Mouse (Mus musculus) midbrain, embryonic 12.5 days (tissue): ENCODE measurements at regions not wholly inside any gene's neighbourhood (a gene's known extent, or its start where the extent isn't known, plus 50 kb on each side); places are given as distances from the start of the nearest gene placed in this dataset.

Experiments
- ATAC-seq: fragments of 200-750 bp; cut with Nextera tagmentation; 2 replicates; pipeline ENCODE4 v1.8.0; 2017; ENCODE audit warnings: low read depth, moderate TSS enrichment, moderate library complexity; ENCODE audit not compliant: low FRiP score
- H3K27ac ChIP-seq: fragments of 300-500 bp; sonication (generic); replicated peaks from 2 replicates; pipeline ENCODE4 v1.5.1; 2016; ENCODE audit warnings: mild to moderate bottlenecking
- H3K27me3 ChIP-seq: fragments of 300-500 bp; sonication (generic); 2 replicates; pipeline ENCODE4 v1.6.1; 2016; ENCODE audit warnings: mild to moderate bottlenecking
- H3K36me3 ChIP-seq: fragments of 300-500 bp; sonication (generic); 2 replicates; pipeline ENCODE4 v1.6.1; 2016
- H3K4me1 ChIP-seq: fragments of 300-500 bp; sonication (generic); 2 replicates; pipeline ENCODE4 v1.6.1; 2016
- H3K4me2 ChIP-seq: fragments of 300-500 bp; sonication (generic); replicated peaks from 2 replicates; pipeline ENCODE4 v1.6.1; 2016; ENCODE audit warnings: mild to moderate bottlenecking, moderate library complexity
- H3K4me3 ChIP-seq: fragments of 300-500 bp; sonication (generic); 2 replicates; pipeline ENCODE4 v1.5.1; 2016; ENCODE audit warnings: mild to moderate bottlenecking
- H3K9ac ChIP-seq: fragments of 300-500 bp; sonication (generic); replicated peaks from 2 replicates; pipeline ENCODE4 v1.6.1; 2016; ENCODE audit warnings: mild to moderate bottlenecking, moderate library complexity
- H3K9me3 ChIP-seq: fragments of 300-500 bp; sonication (generic); 2 replicates; pipeline ENCODE4 v1.6.1; 2016; ENCODE audit warnings: mild to moderate bottlenecking
- WGBS: fragments of 180-500 bp; shearing (Covaris S2); methylation state at CpG from one replicate; pipeline ENCODE4 v1.1.7; 2016; 5-methylcytosine and 5-hydroxymethylcytosine counted together

- H3K36me3 ChIP-seq = no peaks in the 10 kb centered on the region
- no peaks in the 10 kb centered on the region for H3K4me1 ChIP-seq
- H3K9me3 ChIP-seq = no peaks in the 10 kb centered on the region
- no peak overlapping the region for H3K27ac ChIP-seq
- 91% methylated on average over 3 of the region's 3 CpGs for WGBS
- H3K4me3 ChIP-seq = no peak overlapping the region
- H3K27me3 ChIP-seq = no peaks in the 10 kb centered on the region
- no peak for ATAC-seq
- no peak overlapping the region for H3K4me2 ChIP-seq
- no peak overlapping the region for H3K9ac ChIP-seq
Observed at GRCm38 (mm10) chr12:12612520-12612919, 329.2 kb downstream of the Mycn start.

GRCm38 (mm10) chr12:12610861-12611260 is 330.9 kb downstream of the Mycn start:
- Histone ChIP-seq H3K27me3 (no peaks in the 10 kb centered on the region), H3K4me3 (no peak overlapping the region), H3K4me1 (no peaks in the 10 kb centered on the region), H3K9ac (no peak overlapping the region), H3K36me3 (no peaks in the 10 kb centered on the region), H3K4me2 (no peak overlapping the region), H3K27ac (no peak overlapping the region), H3K9me3 (no peaks in the 10 kb centered on the region)
- ATAC-seq = peak; percentile 72
- 51% methylated on average over 4 of the region's 4 CpGs for WGBS

GRCm38 (mm10) chr12:12607995-12608394 is 333.7 kb downstream of the Mycn start:
- Histone ChIP-seq H3K27ac (no peak overlapping the region), H3K4me1 (no peaks in the 10 kb centered on the region), H3K4me2 (no peak overlapping the region), H3K36me3 (no peaks in the 10 kb centered on the region), H3K4me3 (no peak overlapping the region), H3K9ac (no peak overlapping the region), H3K27me3 (no peaks in the 10 kb centered on the region), H3K9me3 (no peaks in the 10 kb centered on the region)
- ATAC-seq = no peak
- 80% methylated on average over 4 of the region's 4 CpGs for WGBS

- Histone ChIP-seq H3K4me1 (no peaks in the 10 kb centered on the region), H3K9me3 (no peaks in the 10 kb centered on the region), H3K4me3 (no peak overlapping the region), H3K27me3 (no peaks in the 10 kb centered on the region), H3K36me3 (no peaks in the 10 kb centered on the region), H3K9ac (no peak overlapping the region), H3K27ac (no peak overlapping the region), H3K4me2 (no peak overlapping the region)
- ATAC-seq = no peak
- 91% methylated on average over 6 of the region's 6 CpGs for WGBS
Observed at GRCm38 (mm10) chr12:12606911-12607310, 334.8 kb downstream of the Mycn start.

GRCm38 (mm10) chr12:12605495-12605894 is 336.2 kb downstream of the Mycn start:
- H3K9ac ChIP-seq = no peak overlapping the region
- no peaks in the 10 kb centered on the region for H3K27me3 ChIP-seq
- no peaks in the 10 kb centered on the region for H3K9me3 ChIP-seq
- H3K36me3 ChIP-seq = no peaks in the 10 kb centered on the region
- H3K4me3 ChIP-seq = no peak overlapping the region
- WGBS = 94% methylated on average over 3 of the region's 3 CpGs
- no peak overlapping the region for H3K27ac ChIP-seq
- H3K4me1 ChIP-seq = no peaks in the 10 kb centered on the region
- no peak for ATAC-seq
- H3K4me2 ChIP-seq = no peak overlapping the region

GRCm38 (mm10) chr12:12601362-12601761 is 339.4 kb downstream of the Fam49a start:
- H3K4me1 ChIP-seq = no peaks in the 10 kb centered on the region
- WGBS = 57% methylated on average over 2 of the region's 2 CpGs
- no peaks in the 10 kb centered on the region for H3K9me3 ChIP-seq
- no peak overlapping the region for H3K27ac ChIP-seq
- no peaks in the 10 kb centered on the region for H3K36me3 ChIP-seq
- no peak overlapping the region for H3K4me2 ChIP-seq
- no peak overlapping the region for H3K9ac ChIP-seq
- no peak for ATAC-seq
- no peaks in the 10 kb centered on the region for H3K27me3 ChIP-seq
- H3K4me3 ChIP-seq = no peak overlapping the region

- H3K27ac ChIP-seq = no peak overlapping the region
- no peaks in the 10 kb centered on the region for H3K9me3 ChIP-seq
- no peak overlapping the region for H3K4me2 ChIP-seq
- H3K27me3 ChIP-seq = no peaks in the 10 kb centered on the region
- H3K36me3 ChIP-seq = no peaks in the 10 kb centered on the region
- H3K4me3 ChIP-seq = no peak overlapping the region
- 89% methylated on average over 3 of the region's 3 CpGs for WGBS
- H3K9ac ChIP-seq = no peak overlapping the region
- H3K4me1 ChIP-seq = peaks cover 16% of the 10 kb centered on the region
- no peak for ATAC-seq
Observed at GRCm38 (mm10) chr12:12595399-12595798, 333.5 kb downstream of the Fam49a start.

GRCm38 (mm10) chr12:12594567-12594966 is 332.6 kb downstream of the Fam49a start:
- Histone ChIP-seq H3K9me3 (no peaks in the 10 kb centered on the region), H3K9ac (no peak overlapping the region), H3K27me3 (no peaks in the 10 kb centered on the region), H3K4me3 (no peak overlapping the region), H3K36me3 (no peaks in the 10 kb centered on the region), H3K4me1 (peaks cover 16% of the 10 kb centered on the region), H3K27ac (no peak overlapping the region), H3K4me2 (no peak overlapping the region)
- ATAC-seq = no peak
- WGBS = 91% methylated on average over 3 of the region's 3 CpGs

- H3K4me1 ChIP-seq = peaks cover 16% of the 10 kb centered on the region
- no peak overlapping the region for H3K9ac ChIP-seq
- H3K9me3 ChIP-seq = no peaks in the 10 kb centered on the region
- no peak for ATAC-seq
- H3K4me2 ChIP-seq = no peak overlapping the region
- H3K36me3 ChIP-seq = no peaks in the 10 kb centered on the region
- no peak overlapping the region for H3K27ac ChIP-seq
- H3K27me3 ChIP-seq = no peaks in the 10 kb centered on the region
- WGBS = 87% methylated on average over 2 of the region's 2 CpGs
- H3K4me3 ChIP-seq = no peak overlapping the region
Observed at GRCm38 (mm10) chr12:12593343-12593742, 331.4 kb downstream of the Fam49a start.

GRCm38 (mm10) chr12:12590753-12591291 is 328.9 kb downstream of the Fam49a start:
- 54% methylated on average over 8 of the region's 8 CpGs for WGBS
- Histone ChIP-seq H3K9ac (no peak overlapping the region), H3K4me1 (peaks cover 16% of the 10 kb centered on the region), H3K4me2 (no peak overlapping the region), H3K9me3 (no peaks in the 10 kb centered on the region), H3K27ac (peak overlapping the region; percentile 31), H3K4me3 (no peak overlapping the region), H3K36me3 (no peaks in the 10 kb centered on the region), H3K27me3 (no peaks in the 10 kb centered on the region)
- peak; percentile 90 for ATAC-seq

GRCm38 (mm10) chr12:12588771-12589370 is 326.9 kb downstream of the Fam49a start:
- Histone ChIP-seq H3K4me1 (peaks cover 16% of the 10 kb centered on the region), H3K4me2 (no peak overlapping the region), H3K9me3 (no peaks in the 10 kb centered on the region), H3K27me3 (no peaks in the 10 kb centered on the region), H3K27ac (no peak overlapping the region), H3K4me3 (no peak overlapping the region), H3K9ac (no peak overlapping the region), H3K36me3 (no peaks in the 10 kb centered on the region)
- 80% methylated on average over 5 of the region's 5 CpGs for WGBS
- ATAC-seq = no peak

GRCm38 (mm10) chr12:12586436-12586835 is 324.5 kb downstream of the Fam49a start:
- WGBS = 81% methylated on average over 6 of the region's 6 CpGs
- Histone ChIP-seq H3K4me1 (peaks cover 22% of the 10 kb centered on the region), H3K27ac (no peak overlapping the region), H3K27me3 (peaks cover 6% of the 10 kb centered on the region; the same call in 1 of the 2 replicates), H3K4me3 (no peak overlapping the region), H3K9me3 (no peaks in the 10 kb centered on the region), H3K9ac (no peak overlapping the region), H3K4me2 (no peak overlapping the region), H3K36me3 (no peaks in the 10 kb centered on the region)
- ATAC-seq = no peak
